Mouse (Mus musculus) 3T3-L1 (cell line): ENCODE measurements around the gene Cox14.
"Not testable (repeated sequence)": the region's sequence is repeated elsewhere in the genome, so short reads cannot be mapped to it uniquely, and the experiment has no call there.

Source experiments
- DNase-seq: peaks from one replicate; pipeline ENCODE4 v3.0.0-alpha.2; 2015; ENCODE audit warnings: low read depth, low spot score

Cox14 gene

GRCm38 (mm10) chr15:99725341-99726155 lies at the start of gene Cox14:
Cox14 (plus strand) TSS chr15:99725618.
- DNase-seq, result peak; percentile 100

- DNase-seq, result no peak
Measured at GRCm38 (mm10) chr15:99677089-99677488, 48.3 kb upstream of the Cox14 start.

- DNase-seq, result peak; percentile 56
Measured at GRCm38 (mm10) chr15:99678063-99678800, 47.2 kb upstream of the Cox14 start.

- no peak for DNase-seq
Measured at GRCm38 (mm10) chr15:99679008-99679407, 46.4 kb upstream of the Cox14 start.

- DNase-seq, result peak; percentile 38
Measured at GRCm38 (mm10) chr15:99682880-99683279, 42.5 kb upstream of the Cox14 start.

GRCm38 (mm10) chr15:99684156-99684555 lies 41.3 kb upstream of the Cox14 start:
- DNase-seq, result no peak

- peak; percentile 88 for DNase-seq
Measured at GRCm38 (mm10) chr15:99688712-99689111, 36.7 kb upstream of the Cox14 start.

GRCm38 (mm10) chr15:99690924-99691323 lies 34.5 kb upstream of the Cox14 start:
- DNase-seq, result no peak

- no peak for DNase-seq
Measured at GRCm38 (mm10) chr15:99691976-99692375, 33.4 kb upstream of the Cox14 start.

- DNase-seq, result no peak
Measured at GRCm38 (mm10) chr15:99697309-99697708, 28.1 kb upstream of the Cox14 start.

- DNase-seq, result no peak
Measured at GRCm38 (mm10) chr15:99698533-99699085, 26.8 kb upstream of the Cox14 start.

- no peak for DNase-seq
Measured at GRCm38 (mm10) chr15:99699715-99700114, 25.7 kb upstream of the Cox14 start.

GRCm38 (mm10) chr15:99700219-99701106 lies 25.0 kb upstream of the Cox14 start:
- DNase-seq, result no peak

GRCm38 (mm10) chr15:99701640-99701998 lies 23.8 kb upstream of the Cox14 start:
- DNase-seq, result not testable (repeated sequence)

- DNase-seq, result peak; percentile 95
Measured at GRCm38 (mm10) chr15:99701999-99702900, 23.2 kb upstream of the Cox14 start, which contains the start of gene Smarcd1. Smarcd1 (plus strand) TSS chr15:99702129.

- no peak for DNase-seq
Measured at GRCm38 (mm10) chr15:99703104-99703503, 22.3 kb upstream of the Cox14 start.

GRCm38 (mm10) chr15:99703676-99704040 lies 21.8 kb upstream of the Cox14 start:
- DNase-seq, result no peak

- DNase-seq, result no peak
Measured at GRCm38 (mm10) chr15:99704041-99704681, 21.3 kb upstream of the Cox14 start.

- no peak for DNase-seq
Measured at GRCm38 (mm10) chr15:99704881-99705280, 20.5 kb upstream of the Cox14 start.
